Mouse (Mus musculus) olfactory bulb, adult 2 months (tissue): ENCODE results near the gene Mlx.

ENCODE experiments used
- CTCF ChIP-seq: fragments of 200-500 bp; IDR thresholded peaks from 2 replicates; pipeline ENCODE4 v1.5.1; 2012; ENCODE audit warnings: low read depth, mild to moderate bottlenecking, low read length, moderate library complexity; ENCODE audit not compliant: insufficient read depth
- POLR2A ChIP-seq: fragments of 200-500 bp; IDR thresholded peaks from 2 replicates; pipeline ENCODE4 v1.6.1; 2012; ENCODE audit warnings: mild to moderate bottlenecking, low read depth, low read length, moderate library complexity; ENCODE audit not compliant: insufficient read depth

DNA sequence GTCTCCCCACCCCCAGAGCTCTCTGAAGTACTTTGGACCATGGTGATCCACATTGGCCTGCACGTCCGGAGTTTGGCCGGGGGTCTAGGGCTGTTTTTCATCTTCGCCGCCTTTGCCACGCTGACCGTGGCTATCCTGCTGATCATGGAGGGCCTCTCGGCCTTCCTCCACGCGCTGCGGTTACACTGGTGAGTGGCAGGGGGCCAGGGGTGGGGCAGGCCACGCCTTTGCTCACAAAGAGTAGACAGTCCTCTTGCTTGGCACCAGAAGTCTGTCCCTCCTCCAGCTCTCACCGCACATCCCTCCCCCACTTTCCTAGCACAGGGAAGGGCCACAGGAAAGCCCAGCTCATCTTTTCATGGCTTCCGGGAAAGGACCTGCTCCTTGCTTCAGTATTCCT lies 31.7 kb upstream of the Mlx start:
- no peak for TF ChIP-seq POLR2A
- TF ChIP-seq CTCF = no peak
